ENCODE assay signal across 13 mouse cellular contexts in the genomic region with DNA sequence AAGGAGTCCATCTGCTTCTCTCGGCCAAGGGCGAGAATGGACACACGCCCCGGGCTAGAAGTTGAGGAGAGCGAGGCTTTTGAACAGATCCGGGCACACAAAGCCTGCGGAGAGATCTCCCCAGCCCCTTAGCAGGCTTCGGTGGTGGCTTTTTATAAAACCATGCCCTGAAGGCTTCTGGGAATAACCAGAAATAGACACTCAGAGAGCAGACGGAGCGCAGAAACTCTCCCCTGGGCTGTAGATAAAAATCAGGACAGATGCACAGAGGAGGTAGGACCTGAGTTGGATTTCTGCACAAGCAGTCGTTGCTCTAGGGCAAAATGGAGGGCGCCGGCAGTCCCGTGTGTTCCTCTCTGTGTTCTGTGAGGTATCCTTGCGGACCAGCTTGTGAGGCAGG. TPM values are rescaled to one million over a fixed set of nuclear protein-coding genes. Genes with fewer than 3 reads are reported as not detected.
A peak's percentile ranks its signal among the peaks of the same experiment; 100 is the strongest.
DNase-seq lines count a peak whose midpoint lies in the region; ATAC-seq lines count a peak whose summit lies in the region.
"Had no signal": no experiment of that assay in that cellular context is flagged by ENCODE, and none has a peak within 500 bp of the region (broad histone marks: within the 10 kb centered on the region; RNA-seq: fewer than 3 reads in every experiment).

No protein-coding gene starts in this region.

- H3K4me1 ChIP-seq in heart, embryonic 10.5 days: peaks cover 29% of the 10 kb centered on the region
- H3K4me1 ChIP-seq in midbrain, embryonic 10.5 days: peaks cover 2% of the 10 kb centered on the region; the same call in 1 of the 2 replicates
- H3K4me1 ChIP-seq: liver, embryonic 15.5 days had no signal

- no peak for DNase-seq in heart, embryonic 10.5 days (ENCODE audit: low spot score)
- DNase-seq in heart, postnatal 25 days (ENCODE audit: low spot score): no peak
- DNase-seq in right cerebral cortex, postnatal 10 days (ENCODE audit: low spot score in 2 of 2): peak; percentile 56 to 78
- DNase-seq in right cerebral cortex, postnatal 4 days: no peak
- DNase-seq in midbrain, embryonic 10.5 days (ENCODE audit: low spot score): no peak
- DNase-seq in right cerebral cortex, postnatal 25 days: peak; percentile 54
- DNase-seq in lung, postnatal 4 days: no peak
- DNase-seq: thymus, postnatal 4 days had no signal

- H3K9me3 ChIP-seq in heart, embryonic 10.5 days: no peaks in the 10 kb centered on the region
- H3K9me3 ChIP-seq in midbrain, embryonic 10.5 days (replicated peaks): no peaks in the 10 kb centered on the region
- H3K9me3 ChIP-seq: embryonic facial prominence, embryonic 15.5 days; liver, embryonic 15.5 days had no signal

- 0 out of 2 replicates have a peak overlapping the region, but pooled peaks have one; percentile 2 for H3K4me3 ChIP-seq in heart, embryonic 10.5 days
- H3K4me3 ChIP-seq in midbrain, embryonic 10.5 days: no peak overlapping the region
- H3K4me3 ChIP-seq: embryonic facial prominence, embryonic 15.5 days; liver, embryonic 15.5 days had no signal

- ATAC-seq in activated CD4-positive, CD25-positive, alpha-beta regulatory T cell, adult 4 months: no peak

- H3K27ac ChIP-seq in heart, embryonic 10.5 days: peak overlapping the region; percentile 60
- H3K27ac ChIP-seq in midbrain, embryonic 10.5 days (replicated peaks): 0 out of 2 replicates have a peak overlapping the region, but pooled peaks have one; percentile 49
- H3K27ac ChIP-seq: embryonic facial prominence, embryonic 15.5 days; kidney, postnatal 0 days; liver, embryonic 15.5 days had no signal

- WGBS in heart, embryonic 10.5 days: 63% methylated on average over 15 of the region's 15 CpGs
- 77% methylated on average over 15 of the region's 15 CpGs for WGBS in midbrain, embryonic 10.5 days

- H3K27me3 ChIP-seq in heart, embryonic 10.5 days (ENCODE audit: insufficient read depth, poor library complexity, severe bottlenecking): no peaks in the 10 kb centered on the region; the same call in 1 of the 2 replicates
- no peaks in the 10 kb centered on the region for H3K27me3 ChIP-seq in midbrain, embryonic 10.5 days (ENCODE audit: low read depth, poor library complexity, severe bottlenecking)
- H3K27me3 ChIP-seq: embryonic facial prominence, embryonic 15.5 days; liver, embryonic 15.5 days had no signal

- intact Hi-C loops in heart, postnatal 25 days (cut with DNase I): no loop called here

- peaks cover 40% of the 10 kb centered on the region for H3K36me3 ChIP-seq in heart, embryonic 10.5 days
- H3K36me3 ChIP-seq in midbrain, embryonic 10.5 days: peaks cover 22% of the 10 kb centered on the region

RNA-seq across cellular contexts. Expression of a gene that starts 20.5 kb away (rescaled TPM):
- polyA plus RNA-seq in heart, embryonic 10.5 days (2016; fragmentation: Nextera tagmentation; extraction: Ambion mirVana): 8.0 and 9.6 TPM in 2 replicates
- 1 to 10 TPM; 7.6 to 9.2 TPM for total RNA-seq in heart, postnatal 25 days (2021)
- 7.2 and 8.9 TPM in 2 replicates for polyA plus RNA-seq in midbrain, embryonic 10.5 days (2016; fragmentation: Nextera tagmentation; extraction: Ambion mirVana)
- under 1 TPM; 0.70 to 0.90 TPM for polyA plus RNA-seq in activated CD4-positive, CD25-positive, alpha-beta regulatory T cell, adult 4 months (2017; shearing (Covaris generic))

RNA-seq across cellular contexts. Expression of a gene that starts 33.0 kb away (rescaled TPM):
- 1.9 and 2.8 TPM in 2 replicates for polyA plus RNA-seq in heart, embryonic 10.5 days (2016; fragmentation: Nextera tagmentation; extraction: Ambion mirVana)
- total RNA-seq in heart, postnatal 25 days (2021): 10 to 100 TPM; 18.0 to 19.4 TPM
- 0.23 and 0.39 TPM in 2 replicates for polyA plus RNA-seq in midbrain, embryonic 10.5 days (2016; fragmentation: Nextera tagmentation; extraction: Ambion mirVana)
- polyA plus RNA-seq in activated CD4-positive, CD25-positive, alpha-beta regulatory T cell, adult 4 months (2017; shearing (Covaris generic)): 1 to 10 TPM in 1 of 2 experiments, under 1 TPM in 1; 0.16 to 1.4 TPM
- total RNA-seq: megakaryocyte-erythroid progenitor cell, adult 5-6 weeks had no signal

RNA-seq across cellular contexts. Expression of a gene that starts 51.5 kb away (rescaled TPM):
- polyA plus RNA-seq in heart, embryonic 10.5 days (2016; fragmentation: Nextera tagmentation; extraction: Ambion mirVana): 838 and 1,170 TPM in 2 replicates
- total RNA-seq in heart, postnatal 25 days (2021): 10 to 100 TPM; 24.5 to 26.4 TPM
- 2,607 and 3,209 TPM in 2 replicates for polyA plus RNA-seq in midbrain, embryonic 10.5 days (2016; fragmentation: Nextera tagmentation; extraction: Ambion mirVana)
- polyA plus RNA-seq in activated CD4-positive, CD25-positive, alpha-beta regulatory T cell, adult 4 months (2017; shearing (Covaris generic)): 100 to 1,000 TPM; 262 to 341 TPM

Comparison
In these comparisons a context has a peak if more than half of its experiments do, and no peak if none do; other contexts are left out.
1. DNase-seq: peak in right cerebral cortex, postnatal 10 days (2 of 2) and right cerebral cortex, postnatal 25 days (single experiment); none in heart, embryonic 10.5 days (single experiment), heart, postnatal 25 days (single experiment), right cerebral cortex, postnatal 4 days (single experiment), midbrain, embryonic 10.5 days (single experiment) and lung, postnatal 4 days (0 of 2).